Mouse (Mus musculus) thymus, adult 2 months (tissue): ENCODE measurements around the gene Slc6a6. TPM values are rescaled to one million over a fixed set of nuclear protein-coding genes. Genes with fewer than 3 reads are reported as not detected.

Source experiments
- DNase-seq: peaks from one replicate; pipeline ENCODE4 v3.0.0; 2021
- H3K27ac ChIP-seq: fragments of 200-500 bp; 2 replicates; pipeline ENCODE4 v1.5.1; 2012; ENCODE audit warnings: low read length, control low read depth; ENCODE audit not compliant: control insufficient read depth, insufficient read depth
- H3K27me3 ChIP-seq: fragments of 200-500 bp; 2 replicates; pipeline ENCODE4 v1.6.1; 2012; ENCODE audit warnings: mild to moderate bottlenecking, low read length, moderate library complexity, mixed read lengths; ENCODE audit not compliant: control insufficient read depth, insufficient read depth
- H3K36me3 ChIP-seq: fragments of 200-500 bp; 2 replicates; pipeline ENCODE4 v1.6.1; 2012; ENCODE audit warnings: mild to moderate bottlenecking, low read length, moderate library complexity; ENCODE audit not compliant: control insufficient read depth, insufficient read depth
- H3K4me1 ChIP-seq: fragments of 200-500 bp; replicated peaks from 2 replicates; pipeline ENCODE4 v1.6.1; 2012; ENCODE audit warnings: low read length; ENCODE audit not compliant: control insufficient read depth, insufficient read depth
- H3K4me3 ChIP-seq: fragments of 200-500 bp; 2 replicates; pipeline ENCODE4 v1.5.1; 2012; ENCODE audit warnings: mild to moderate bottlenecking, low read length, control low read depth, moderate library complexity; ENCODE audit not compliant: control insufficient read depth, insufficient read depth
- CTCF ChIP-seq: fragments of 200-500 bp; IDR thresholded peaks from 2 replicates; pipeline ENCODE4 v1.5.1; 2012; ENCODE audit warnings: mild to moderate bottlenecking, control low read depth, low read length, moderate library complexity, borderline replicate concordance; ENCODE audit not compliant: control insufficient read depth, poor library complexity, insufficient read depth; ENCODE audit errors: extremely low read depth
- POLR2A ChIP-seq: fragments of 200-500 bp; IDR thresholded peaks from 2 replicates; pipeline ENCODE4 v1.6.1; 2012; ENCODE audit warnings: mild to moderate bottlenecking, low read length, control low read depth, moderate library complexity; ENCODE audit not compliant: control insufficient read depth, poor library complexity, insufficient read depth; ENCODE audit errors: extremely low read depth
- WGBS: fragments of 180-500 bp; shearing (Covaris S2); methylation state at CpG from one replicate; pipeline ENCODE4 v1.1.7; 2018; 5-methylcytosine and 5-hydroxymethylcytosine counted together
- polyA plus RNA-seq: library from polyadenylated mRNA; depleted of rRNA; stranded (reverse); fragments of >200 nt; gene quantifications from 2 replicates; pipeline ENCODE4 v1.2.3, GENCODE M21; 2012

The Slc6a6 gene
- polyA plus RNA-seq, 1 experiment = 141 TPM

GRCm38 (mm10) chr6:91710345-91710930, 26.6 kb downstream of the Slc6a6 start:
- Histone ChIP-seq H3K4me1 (peaks cover 54% of the 10 kb centered on the region), H3K4me3 (no peak overlapping the region), H3K36me3 (no peaks in the 10 kb centered on the region), H3K27me3 (no peaks in the 10 kb centered on the region), H3K27ac (no peak overlapping the region)
- TF ChIP-seq POLR2A (no peak), CTCF (no peak)
- 92% methylated on average over 6 of the region's 6 CpGs for WGBS
- DNase-seq = no peak

- Histone ChIP-seq H3K4me1 (peaks cover 37% of the 10 kb centered on the region), H3K27me3 (no peaks in the 10 kb centered on the region), H3K4me3 (no peak overlapping the region), H3K27ac (peak overlapping the region; percentile 47; the same call in 1 of the 2 replicates), H3K36me3 (no peaks in the 10 kb centered on the region)
- TF ChIP-seq POLR2A (no peak), CTCF (no peak)
- 13% methylated on average over 4 of the region's 4 CpGs for WGBS
- DNase-seq = no peak
Measured at GRCm38 (mm10) chr6:91712097-91712854, 28.4 kb downstream of the Slc6a6 start.

GRCm38 (mm10) chr6:91712855-91713331, 29.0 kb downstream of the Slc6a6 start:
- peaks cover 31% of the 10 kb centered on the region for H3K4me1 ChIP-seq
- no peak overlapping the region for H3K4me3 ChIP-seq
- 16% methylated on average over 10 of the region's 10 CpGs for WGBS
- peak; percentile 15 for DNase-seq
- peak overlapping the region; percentile 47; the same call in 1 of the 2 replicates for H3K27ac ChIP-seq
- no peaks in the 10 kb centered on the region for H3K27me3 ChIP-seq
- H3K36me3 ChIP-seq = no peaks in the 10 kb centered on the region
- TF ChIP-seq CTCF (no peak), POLR2A (no peak)

- WGBS = 48% methylated on average over 5 of the region's 5 CpGs
- peaks cover 27% of the 10 kb centered on the region for H3K4me1 ChIP-seq
Measured at GRCm38 (mm10) chr6:91713370-91713896, 29.6 kb downstream of the Slc6a6 start.

GRCm38 (mm10) chr6:91715023-91715422, 31.2 kb downstream of the Slc6a6 start:
- 93% methylated on average over 8 of the region's 8 CpGs for WGBS
- H3K36me3 ChIP-seq = no peaks in the 10 kb centered on the region
- TF ChIP-seq POLR2A (no peak), CTCF (no peak)
- no peak overlapping the region for H3K4me3 ChIP-seq
- H3K27ac ChIP-seq = no peak overlapping the region
- no peak for DNase-seq
- H3K4me1 ChIP-seq = peaks cover 27% of the 10 kb centered on the region
- no peaks in the 10 kb centered on the region for H3K27me3 ChIP-seq

More at GRCm38 (mm10) chr6:91713370-91713896, 29.6 kb downstream of the Slc6a6 start:
- Histone ChIP-seq H3K4me3 (no peak overlapping the region), H3K27me3 (no peaks in the 10 kb centered on the region), H3K36me3 (no peaks in the 10 kb centered on the region), H3K27ac (peak overlapping the region; percentile 19; the same call in 1 of the 2 replicates)
- no peak for TF ChIP-seq CTCF
- no peak for TF ChIP-seq POLR2A
- no peak for DNase-seq

- Histone ChIP-seq H3K36me3 (no peaks in the 10 kb centered on the region), H3K4me3 (no peak overlapping the region), H3K27me3 (no peaks in the 10 kb centered on the region), H3K27ac (no peak overlapping the region), H3K4me1 (peaks cover 26% of the 10 kb centered on the region)
- no peak for TF ChIP-seq CTCF
- TF ChIP-seq POLR2A = no peak
- 68% methylated on average over 6 of the region's 6 CpGs for WGBS
- no peak for DNase-seq
Measured at GRCm38 (mm10) chr6:91715988-91716810, 32.3 kb downstream of the Slc6a6 start.
